8 mouse cellular contexts compared by ENCODE assay signal in the genomic region with DNA sequence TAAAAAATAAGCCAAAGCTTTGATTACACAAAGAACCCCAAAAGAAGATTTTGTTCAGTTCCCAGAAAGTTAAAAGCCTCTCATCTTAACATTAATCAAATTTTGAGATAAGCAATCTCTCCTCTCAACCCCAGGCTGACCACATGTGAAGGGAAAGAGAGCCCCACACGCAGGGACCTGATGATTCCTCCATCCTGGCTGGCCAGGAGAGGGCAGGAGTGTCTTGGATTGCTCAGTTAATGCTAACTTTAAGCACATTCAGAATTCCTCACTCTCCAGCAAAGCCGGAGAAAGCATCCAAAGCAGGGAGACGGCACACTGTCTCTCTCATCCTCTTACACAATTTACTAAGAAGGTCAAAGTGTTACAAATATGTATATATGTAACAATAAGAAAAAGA. TPM values are rescaled to one million over a fixed set of nuclear protein-coding genes. Genes with fewer than 3 reads are reported as not detected.
DNase-seq lines count a peak whose midpoint lies in the region; ATAC-seq and TF ChIP-seq lines count a peak whose summit lies in the region.

No protein-coding gene starts in this region.

- H3K36me3 ChIP-seq in liver, adult 2 months (ENCODE audit: control insufficient read depth, insufficient read depth, low read length), result no peaks in the 10 kb centered on the region
- H3K36me3 ChIP-seq in liver, embryonic 12.5 days, result no peaks in the 10 kb centered on the region
- no peaks in the 10 kb centered on the region for H3K36me3 ChIP-seq in intestine, postnatal 0 days (ENCODE audit: control insufficient read depth, insufficient read depth)

- peak; percentile 68 for TF ChIP-seq CTCF in liver, adult 2 months (IDR thresholded peaks at IDR 0.05; ENCODE audit: low read depth, low read length)
- peak; percentile 78 for TF ChIP-seq CTCF in intestine, postnatal 0 days (IDR thresholded peaks at IDR 0.05; ENCODE audit: low read depth)

- no peaks in the 10 kb centered on the region for H3K79me2 ChIP-seq in liver, adult 2 months (ENCODE audit: control insufficient read depth, insufficient read depth, low read length)

- H3K4me1 ChIP-seq in liver, adult 2 months (ENCODE audit: control insufficient read depth, insufficient read depth, low read length), result no peaks in the 10 kb centered on the region
- H3K4me1 ChIP-seq in liver, embryonic 12.5 days, result no peaks in the 10 kb centered on the region
- H3K4me1 ChIP-seq in intestine, postnatal 0 days (replicated peaks; ENCODE audit: control insufficient read depth, insufficient read depth, low read length), result no peaks in the 10 kb centered on the region

- TF ChIP-seq POLR2A in liver, adult 2 months (IDR thresholded peaks at IDR 0.05; ENCODE audit: extremely low read depth, insufficient read depth, low read length), result no peak

- H3K27me3 ChIP-seq in liver, adult 2 months (ENCODE audit: control insufficient read depth, insufficient read depth, low read length), result no peaks in the 10 kb centered on the region
- H3K27me3 ChIP-seq in liver, embryonic 12.5 days (replicated peaks), result no peaks in the 10 kb centered on the region
- no peaks in the 10 kb centered on the region for H3K27me3 ChIP-seq in intestine, postnatal 0 days (replicated peaks; ENCODE audit: control insufficient read depth, insufficient read depth, low read length)

- no peak for ATAC-seq in liver, embryonic 12.5 days
- no peak for ATAC-seq in intestine, postnatal 0 days
- ATAC-seq in erythroid progenitor cell, adult 5-6 weeks (replicated peaks; ENCODE audit: low FRiP score, poor library complexity, severe bottlenecking), result no peak

- WGBS in liver, adult 2 months, result 10% methylated on average over 3 of the region's 3 CpGs
- WGBS in liver, embryonic 12.5 days (ENCODE audit: insufficient replicate concordance), result 28% methylated on average over 3 of the region's 3 CpGs
- 5% methylated on average over 3 of the region's 3 CpGs for WGBS in intestine, postnatal 0 days

- no peak overlapping the region for H3K4me2 ChIP-seq in liver, embryonic 12.5 days
- H3K4me2 ChIP-seq in intestine, postnatal 0 days (replicated peaks; ENCODE audit: low read depth), result no peak overlapping the region

- no peak overlapping the region for H3K4me3 ChIP-seq in liver, adult 2 months (ENCODE audit: insufficient read depth, low read depth, low read length)
- no peak overlapping the region for H3K4me3 ChIP-seq in liver, embryonic 12.5 days
- H3K4me3 ChIP-seq in intestine, postnatal 0 days (ENCODE audit: low read depth, low read length), result no peak overlapping the region

- DNase-seq in adrenal gland, adult (ENCODE audit: inconsistent age in 2 of 2, low spot score in 1 of 2), result peak; percentile 48 to 71
- DNase-seq in adrenal gland, postnatal 4 days (ENCODE audit: low spot score in 2 of 2), result no peak
- peak; percentile 18 for DNase-seq in liver, adult 2 months (ENCODE audit: extremely low read depth, low read depth, low spot score)
- DNase-seq in cerebellum, adult 9-11 months, result peak; percentile 6
- peak; percentile 8 for DNase-seq in lung, postnatal 25 days (ENCODE audit: low spot score)

- H3K9me3 ChIP-seq in liver, embryonic 12.5 days (replicated peaks), result no peaks in the 10 kb centered on the region
- H3K9me3 ChIP-seq in intestine, postnatal 0 days (ENCODE audit: control insufficient read depth), result no peaks in the 10 kb centered on the region

- H3K9ac ChIP-seq in liver, adult 2 months (ENCODE audit: low read depth, low read length), result no peak overlapping the region
- no peak overlapping the region for H3K9ac ChIP-seq in liver, embryonic 12.5 days
- H3K9ac ChIP-seq in intestine, postnatal 0 days (ENCODE audit: low read depth, low read length), result no peak overlapping the region

- no peak overlapping the region for H3K27ac ChIP-seq in liver, adult 2 months (replicated peaks; ENCODE audit: insufficient read depth, low read depth, low read length)
- H3K27ac ChIP-seq in liver, embryonic 12.5 days, result no peak overlapping the region
- H3K27ac ChIP-seq in intestine, postnatal 0 days (ENCODE audit: low read depth, low read length), result no peak overlapping the region

RNA-seq across cellular contexts. Expression of gene C2cd6, which starts 26.7 kb away (rescaled TPM):
- not detected for total RNA-seq in adrenal gland, postnatal 4 days (2021)
- total RNA-seq in liver, adult 2 months (2014; rRNA removed), result under 0.01 TPM in 1 of 2 replicates, not detected in the other
- not detected in 2 replicates for polyA plus RNA-seq in liver, adult 2 months (2012; rRNA removed)
- polyA plus RNA-seq in liver, embryonic 12.5 days (2016; fragmentation: Nextera tagmentation; extraction: Ambion mirVana), result not detected in 2 replicates
- not detected in 2 replicates for polyA plus RNA-seq in intestine, postnatal 0 days (2015; fragmentation: Nextera tagmentation; extraction: Ambion mirVana)
- total RNA-seq in erythroid progenitor cell, adult 5-6 weeks (2015; ENCODE audit: low replicate concordance), result not detected in 2 replicates
- not detected in 2 replicates for total RNA-seq in erythroid progenitor cell, adult 5-6 weeks (2017; ENCODE audit: low replicate concordance)

RNA-seq across cellular contexts. Expression of gene Tmem237, which starts 52.2 kb away (rescaled TPM):
- total RNA-seq in adrenal gland, postnatal 4 days (2021), result 10 to 100 TPM; 20.7 to 22.3 TPM
- total RNA-seq in liver, adult 2 months (2014; rRNA removed), result 4.5 and 5.2 TPM in 2 replicates
- 1.1 and 1.8 TPM in 2 replicates for polyA plus RNA-seq in liver, adult 2 months (2012; rRNA removed)
- 10.4 and 11.5 TPM in 2 replicates for polyA plus RNA-seq in liver, embryonic 12.5 days (2016; fragmentation: Nextera tagmentation; extraction: Ambion mirVana)
- 10.7 and 12.5 TPM in 2 replicates for polyA plus RNA-seq in intestine, postnatal 0 days (2015; fragmentation: Nextera tagmentation; extraction: Ambion mirVana)
- 2.5 TPM in 1 of 2 replicates, not detected in the other for total RNA-seq in erythroid progenitor cell, adult 5-6 weeks (2015; ENCODE audit: low replicate concordance)
- total RNA-seq in erythroid progenitor cell, adult 5-6 weeks (2017; ENCODE audit: low replicate concordance), result 0.26 TPM in 1 of 2 replicates, not detected in the other

Comparison
In these comparisons a context has a peak if more than half of its experiments do, and no peak if none do; other contexts are left out.
1. DNase-seq: peak in adrenal gland, adult (2 of 2), liver, adult 2 months (single experiment), cerebellum, adult 9-11 months (single experiment) and lung, postnatal 25 days (single experiment); none in adrenal gland, postnatal 4 days (0 of 2).